Mouse (Mus musculus) WW6 (cell line): ENCODE measurements at regions not wholly inside any gene's neighbourhood (a gene's known extent, or its start where the extent isn't known, plus 50 kb on each side); places are given as distances from the start of the nearest gene placed in this dataset.
"Not testable (repeated sequence)": the region's sequence is repeated elsewhere in the genome, so short reads cannot be mapped to it uniquely, and the experiment has no call there.

ENCODE experiments used
- DNase-seq: peaks from one replicate; pipeline ENCODE4 v3.0.0-alpha.2; 2013; ENCODE audit warnings: low read depth, low spot score

- not testable (repeated sequence) for DNase-seq
These were observed 51.8 kb downstream of the Teddm3 start for GRCm38 (mm10) chr16:21102033-21102432.

- DNase-seq, result not testable (repeated sequence)
These were observed 53.7 kb downstream of the Teddm3 start for GRCm38 (mm10) chr16:21100126-21100525.

GRCm38 (mm10) chr16:21074779-21075148, 79.0 kb downstream of the Teddm3 start:
- no peak for DNase-seq

- not testable (repeated sequence) for DNase-seq
These were observed 79.6 kb downstream of the Teddm3 start for GRCm38 (mm10) chr16:21074082-21074778.

GRCm38 (mm10) chr16:21060211-21060610, 93.6 kb downstream of the Teddm3 start:
- DNase-seq, result no peak

GRCm38 (mm10) chr16:21054772-21055171, 99.0 kb downstream of the Teddm3 start:
- DNase-seq, result no peak

- DNase-seq, result not testable (repeated sequence)
These were observed 131.7 kb downstream of the Teddm3 start for GRCm38 (mm10) chr16:21022087-21022486.

GRCm38 (mm10) chr16:21004871-21005270, 148.9 kb downstream of the Teddm3 start:
- DNase-seq, result peak; percentile 13

- DNase-seq, result no peak
These were observed 152.7 kb downstream of the Teddm3 start for GRCm38 (mm10) chr16:21001126-21001525.

GRCm38 (mm10) chr16:20990524-20990923, 163.3 kb downstream of the Teddm3 start:
- no peak for DNase-seq

- DNase-seq, result no peak
These were observed 178.4 kb downstream of the Teddm3 start for GRCm38 (mm10) chr16:20975406-20975805.

GRCm38 (mm10) chr16:20972442-20972841, 181.4 kb downstream of the Teddm3 start:
- no peak for DNase-seq

GRCm38 (mm10) chr16:20958905-20959304, 194.9 kb downstream of the Teddm3 start:
- no peak for DNase-seq

GRCm38 (mm10) chr16:20936722-20937121, 202.4 kb upstream of the Thpo start:
- no peak for DNase-seq

- DNase-seq, result not testable (repeated sequence)
These were observed 200.5 kb upstream of the Thpo start for GRCm38 (mm10) chr16:20934846-20935245.

- not testable (repeated sequence) for DNase-seq
These were observed 195.7 kb upstream of the Thpo start for GRCm38 (mm10) chr16:20930003-20930402.

- DNase-seq, result not testable (repeated sequence)
These were observed 191.5 kb upstream of the Thpo start for GRCm38 (mm10) chr16:20925776-20926175.

GRCm38 (mm10) chr16:20910864-20911263, 176.6 kb upstream of the Thpo start:
- not testable (repeated sequence) for DNase-seq

- DNase-seq, result not testable (repeated sequence)
These were observed 174.4 kb upstream of the Thpo start for GRCm38 (mm10) chr16:20908467-20909351.

- no peak for DNase-seq
These were observed 161.4 kb upstream of the Thpo start for GRCm38 (mm10) chr16:20895734-20896133.

- DNase-seq, result no peak
These were observed 137.4 kb upstream of the Thpo start for GRCm38 (mm10) chr16:20871726-20872125.

GRCm38 (mm10) chr16:20866771-20867170, 132.5 kb upstream of the Thpo start:
- DNase-seq, result no peak

- no peak for DNase-seq
These were observed 126.9 kb upstream of the Thpo start for GRCm38 (mm10) chr16:20861256-20861655.
